Mouse (Mus musculus): ENCODE measurements at regions not wholly inside any gene's neighbourhood (a gene's known extent, or its start where the extent isn't known, plus 50 kb on each side); places are given as distances from the start of the nearest gene placed in this dataset.
"Not testable (repeated sequence)": the region's sequence is repeated elsewhere in the genome, so short reads cannot be mapped to it uniquely, and the experiment has no call there.

GRCm38 (mm10) chr16:31551416-31552151 lies 111.7 kb upstream of the Dlg1 start:
- no peak for ATAC-seq (ENCODE audit: insufficient number of reproducible peaks, low FRiP score, low TSS enrichment)

- ATAC-seq (ENCODE audit: insufficient number of reproducible peaks, low FRiP score, low TSS enrichment): no peak
Measured at GRCm38 (mm10) chr16:31553361-31554146, 109.7 kb upstream of the Dlg1 start.

GRCm38 (mm10) chr16:31560426-31560825 lies 102.8 kb upstream of the Dlg1 start:
- ATAC-seq (ENCODE audit: insufficient number of reproducible peaks, low FRiP score, low TSS enrichment): no peak

GRCm38 (mm10) chr16:31564926-31565325 lies 98.3 kb upstream of the Dlg1 start:
- ATAC-seq (ENCODE audit: insufficient number of reproducible peaks, low FRiP score, low TSS enrichment): no peak

- no peak for ATAC-seq (ENCODE audit: insufficient number of reproducible peaks, low FRiP score, low TSS enrichment)
Measured at GRCm38 (mm10) chr16:31568316-31568715, 94.9 kb upstream of the Dlg1 start.

GRCm38 (mm10) chr16:31569871-31570270 lies 93.4 kb upstream of the Dlg1 start:
- ATAC-seq (ENCODE audit: insufficient number of reproducible peaks, low FRiP score, low TSS enrichment): no peak

GRCm38 (mm10) chr16:31570311-31571139 lies 92.7 kb upstream of the Dlg1 start:
- ATAC-seq (ENCODE audit: insufficient number of reproducible peaks, low FRiP score, low TSS enrichment): peak; percentile 63

GRCm38 (mm10) chr16:31573833-31574232 lies 89.4 kb upstream of the Dlg1 start:
- ATAC-seq (ENCODE audit: insufficient number of reproducible peaks, low FRiP score, low TSS enrichment): not testable (repeated sequence)

GRCm38 (mm10) chr16:31575646-31576045 lies 87.6 kb upstream of the Dlg1 start:
- ATAC-seq (ENCODE audit: insufficient number of reproducible peaks, low FRiP score, low TSS enrichment): not testable (repeated sequence)

GRCm38 (mm10) chr16:31576422-31576821 lies 86.8 kb upstream of the Dlg1 start:
- no peak for ATAC-seq (ENCODE audit: insufficient number of reproducible peaks, low FRiP score, low TSS enrichment)

- ATAC-seq (ENCODE audit: insufficient number of reproducible peaks, low FRiP score, low TSS enrichment): no peak
Measured at GRCm38 (mm10) chr16:31577347-31577746, 85.9 kb upstream of the Dlg1 start.

GRCm38 (mm10) chr16:31579318-31579717 lies 83.9 kb upstream of the Dlg1 start:
- no peak for ATAC-seq (ENCODE audit: insufficient number of reproducible peaks, low FRiP score, low TSS enrichment)

GRCm38 (mm10) chr16:31580779-31581178 lies 82.5 kb upstream of the Dlg1 start:
- ATAC-seq (ENCODE audit: insufficient number of reproducible peaks, low FRiP score, low TSS enrichment): no peak

- no peak for ATAC-seq (ENCODE audit: insufficient number of reproducible peaks, low FRiP score, low TSS enrichment)
Measured at GRCm38 (mm10) chr16:31582885-31583284, 80.4 kb upstream of the Dlg1 start.

GRCm38 (mm10) chr16:31583627-31584026 lies 79.6 kb upstream of the Dlg1 start:
- ATAC-seq (ENCODE audit: insufficient number of reproducible peaks, low FRiP score, low TSS enrichment): no peak

GRCm38 (mm10) chr16:31584216-31584823 lies 78.9 kb upstream of the Dlg1 start:
- ATAC-seq (ENCODE audit: insufficient number of reproducible peaks, low FRiP score, low TSS enrichment): no peak

- ATAC-seq (ENCODE audit: insufficient number of reproducible peaks, low FRiP score, low TSS enrichment): no peak
Measured at GRCm38 (mm10) chr16:31587036-31587435, 76.2 kb upstream of the Dlg1 start.

- no peak for ATAC-seq (ENCODE audit: insufficient number of reproducible peaks, low FRiP score, low TSS enrichment)
Measured at GRCm38 (mm10) chr16:31589576-31589975, 73.7 kb upstream of the Dlg1 start.

- no peak for ATAC-seq (ENCODE audit: insufficient number of reproducible peaks, low FRiP score, low TSS enrichment)
Measured at GRCm38 (mm10) chr16:31591565-31591964, 71.7 kb upstream of the Dlg1 start.
